Mouse (Mus musculus) Muller cell, postnatal 12 days (primary cell): ENCODE results near the gene Ssh2.

Experiments used
- DNase-seq: peaks from one replicate; pipeline ENCODE4 v3.0.0-alpha.2; 2015; ENCODE audit errors: inconsistent ontology term

Gene Ssh2

GRCm38 (mm10) chr11:77406329-77406728 lies 190.2 kb downstream of the Ssh2 start:
- no peak for DNase-seq

- peak; percentile 4 for DNase-seq
These were observed 193.8 kb downstream of the Ssh2 start for GRCm38 (mm10) chr11:77409879-77410278.

DNA sequence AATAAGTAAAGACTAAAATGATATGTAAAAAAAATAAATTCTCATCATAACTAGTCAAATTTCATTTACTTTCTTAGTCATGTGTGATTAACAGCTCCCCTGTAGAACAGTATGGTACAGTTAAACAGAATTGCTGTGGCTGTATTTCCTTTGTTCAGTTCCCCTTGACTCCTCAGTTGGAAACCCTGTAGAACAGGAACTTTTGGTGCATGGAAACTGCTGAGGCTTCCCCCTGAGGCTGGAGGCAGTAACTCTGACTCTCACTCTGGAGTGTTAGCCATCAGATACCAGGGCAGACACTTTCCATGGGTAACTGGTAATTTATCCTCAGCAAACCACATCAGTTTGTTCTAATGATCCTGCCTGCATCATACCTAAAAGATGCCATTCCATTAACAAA lies 195.2 kb downstream of the Ssh2 start:
- no peak for DNase-seq

- DNase-seq: no peak
These were observed 198.2 kb downstream of the Ssh2 start for GRCm38 (mm10) chr11:77414141-77414839.

- DNase-seq: no peak
These were observed 200.3 kb downstream of the Ssh2 start for GRCm38 (mm10) chr11:77416212-77417000.

DNA sequence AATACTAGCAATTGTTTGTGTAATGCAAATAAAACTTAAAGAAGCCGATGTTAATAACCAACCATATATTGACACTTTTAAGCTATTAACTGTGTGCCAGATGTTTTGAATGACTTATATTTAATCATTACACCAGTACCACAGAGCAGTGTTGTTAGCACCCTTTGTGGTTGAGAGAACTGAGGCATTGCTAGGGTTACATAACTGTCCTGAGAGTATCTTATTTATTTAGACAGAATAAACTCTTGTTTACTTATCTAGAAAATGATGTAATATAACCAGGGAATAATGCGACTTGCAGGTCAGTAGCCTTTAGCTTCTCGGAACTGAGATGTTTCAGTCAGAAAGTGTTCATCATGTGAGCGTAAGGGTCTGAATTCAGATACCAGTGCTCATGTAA lies 201.9 kb downstream of the Ssh2 start:
- no peak for DNase-seq

- DNase-seq: no peak
These were observed 207.2 kb downstream of the Ssh2 start for GRCm38 (mm10) chr11:77423175-77423859.

GRCm38 (mm10) chr11:77428446-77428845 lies 212.4 kb downstream of the Ssh2 start:
- no peak for DNase-seq

DNA sequence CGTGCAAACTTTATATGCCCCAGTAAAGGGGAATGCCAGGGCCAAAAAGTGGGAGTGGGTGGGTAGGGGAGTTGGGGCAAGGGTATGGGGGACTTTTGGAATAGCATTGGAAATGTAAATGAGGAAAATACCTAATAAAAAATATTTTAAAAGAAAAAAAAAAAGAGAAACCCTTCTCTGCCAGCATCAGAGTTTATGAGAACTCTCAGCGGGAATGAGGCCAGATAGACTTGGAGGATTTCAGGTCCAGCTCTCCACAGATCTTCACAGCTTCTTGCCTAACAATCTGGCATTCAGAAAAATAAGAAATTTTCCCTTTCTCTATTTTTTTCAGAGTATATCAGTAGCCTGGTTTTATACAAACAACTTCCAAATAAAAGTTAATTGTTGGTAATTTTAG lies 220.9 kb downstream of the Ssh2 start:
- no peak for DNase-seq

DNA sequence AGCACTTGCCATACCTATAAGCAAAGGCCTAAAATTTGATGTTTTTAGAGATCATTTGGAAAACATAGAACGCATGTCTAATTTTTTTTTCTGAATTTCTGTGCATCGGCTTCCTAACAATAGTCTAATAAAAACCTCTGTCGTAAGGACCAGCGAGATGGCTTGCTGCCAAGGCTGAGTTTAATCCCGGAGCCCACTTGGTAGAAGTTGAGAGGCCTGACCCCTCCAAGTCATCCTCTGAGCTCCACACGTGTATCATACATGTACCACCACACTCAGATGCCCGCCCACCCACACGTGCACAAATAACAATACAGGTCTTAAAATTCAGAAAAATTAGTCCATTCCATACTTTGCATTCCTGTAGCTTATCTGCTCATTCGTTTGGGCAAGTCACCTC lies 224.0 kb downstream of the Ssh2 start:
- DNase-seq: no peak

GRCm38 (mm10) chr11:77441020-77441419 lies 224.9 kb downstream of the Ssh2 start:
- DNase-seq: no peak

- no peak for DNase-seq
These were observed 226.4 kb downstream of the Ssh2 start for GRCm38 (mm10) chr11:77442186-77443170.

DNA sequence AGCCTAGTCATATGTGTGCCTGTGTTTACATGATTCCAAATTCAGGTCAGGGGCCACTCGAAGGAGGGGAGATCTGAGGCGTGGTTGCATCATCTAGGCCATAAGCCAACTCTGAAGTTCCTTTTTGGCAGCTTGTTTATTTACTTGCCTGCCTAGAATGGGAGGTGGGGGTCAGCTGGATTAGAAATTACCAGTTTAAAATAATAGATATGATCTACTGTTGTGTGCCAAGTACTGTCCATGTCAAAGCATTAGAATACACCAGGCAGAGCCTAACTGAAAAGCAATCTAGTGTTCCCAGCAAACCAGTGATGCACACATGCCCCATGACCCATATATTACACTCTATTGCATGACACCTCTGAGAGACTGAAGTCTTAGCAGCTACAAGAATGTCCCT lies 228.9 kb downstream of the Ssh2 start:
- no peak for DNase-seq

DNA sequence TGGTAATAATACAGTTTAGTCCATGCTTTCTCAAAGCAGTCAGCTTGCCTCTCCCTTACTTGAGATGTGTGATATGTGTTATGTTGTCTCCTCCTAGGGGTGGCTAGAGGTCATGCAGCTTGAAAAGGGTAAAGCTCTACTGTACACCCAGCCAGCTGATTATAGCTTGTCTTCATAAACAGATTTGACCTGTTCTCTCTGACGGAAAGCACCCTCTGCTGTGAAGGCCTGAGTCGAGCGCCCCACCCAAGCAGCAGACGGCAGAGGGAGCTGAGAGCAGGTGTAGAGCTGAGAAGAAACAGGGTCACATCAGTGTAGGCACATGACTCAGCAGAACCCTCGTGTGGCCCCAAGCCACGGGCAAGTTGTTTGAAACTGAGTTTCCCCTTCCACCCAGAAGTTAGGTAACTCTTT lies 230.5 kb downstream of the Ssh2 start:
- peak; percentile 62 for DNase-seq

- DNase-seq: no peak
These were observed 233.1 kb downstream of the Ssh2 start for GRCm38 (mm10) chr11:77449224-77449623.

- DNase-seq: no peak
These were observed 235.6 kb downstream of the Ssh2 start for GRCm38 (mm10) chr11:77451670-77452069.

DNA sequence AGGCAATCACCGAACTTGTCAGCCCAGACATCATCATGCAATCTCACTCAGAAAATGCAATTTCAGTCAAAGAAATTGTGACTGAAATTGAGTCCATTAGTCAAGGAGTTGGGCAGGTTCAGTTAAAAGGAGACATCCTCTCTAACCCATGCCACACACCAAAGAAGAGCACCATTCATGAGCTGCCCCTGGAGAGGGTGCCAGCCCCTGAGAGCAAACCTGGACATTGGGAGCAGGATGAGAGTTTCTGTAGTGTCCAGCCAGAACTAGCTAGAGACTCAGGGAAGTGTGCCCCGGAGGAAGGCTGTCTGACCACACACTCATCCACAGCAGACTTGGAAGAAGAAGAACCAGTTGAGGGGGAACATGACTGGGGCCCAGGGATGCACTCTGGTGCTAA lies 237.3 kb downstream of the Ssh2 start:
- no peak for DNase-seq

GRCm38 (mm10) chr11:77455770-77456510 lies 239.9 kb downstream of the Ssh2 start:
- DNase-seq: no peak

DNA sequence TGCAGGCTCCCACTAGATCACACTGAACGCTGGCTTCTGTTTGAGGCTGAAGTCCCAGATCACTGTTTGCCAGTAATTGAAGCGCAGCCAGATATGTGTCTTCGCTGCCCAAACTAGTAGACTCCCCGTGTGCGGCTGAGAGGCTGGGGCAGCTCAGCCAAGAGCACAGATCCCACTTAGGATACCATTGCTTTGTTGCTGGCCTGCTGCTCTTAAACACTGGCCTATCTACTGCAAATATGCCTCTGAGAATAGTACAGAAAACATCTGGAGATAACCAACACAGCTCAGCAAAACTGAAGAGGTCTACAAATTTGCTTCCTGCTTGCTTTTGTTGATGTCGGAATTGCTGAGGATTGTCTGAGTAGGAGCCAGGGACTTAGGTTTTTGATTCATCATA lies 240.8 kb downstream of the Ssh2 start:
- no peak for DNase-seq

DNA sequence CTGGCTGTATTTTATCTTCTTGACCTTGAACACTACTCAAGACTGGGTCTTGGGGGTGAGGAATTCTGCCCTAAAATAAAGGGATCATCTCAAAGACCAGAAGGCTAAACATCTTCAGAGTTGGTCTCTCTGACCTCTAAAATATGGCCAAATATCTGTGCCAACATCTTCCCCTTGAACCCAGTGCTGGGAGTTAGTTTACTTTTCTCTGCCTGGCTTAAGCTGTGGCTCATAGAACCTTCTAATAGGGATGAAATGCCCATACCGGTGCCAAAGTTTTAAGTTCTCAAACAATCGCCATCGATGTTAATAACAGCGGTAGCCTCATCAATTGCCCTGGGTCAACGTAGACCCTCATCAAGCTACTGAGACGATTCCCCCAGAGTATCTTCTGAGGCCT lies 245.8 kb downstream of the Ssh2 start:
- DNase-seq: no peak
